Comparison of ENCODE assay signal across 27 mouse cellular contexts in genomic region chr8:91467881-91468534, GRCm38 (mm10).
DNase-seq lines count a peak whose midpoint lies in the region; ATAC-seq and TF ChIP-seq lines count a peak whose summit lies in the region.
"Had no signal": no experiment of that assay in that cellular context is flagged by ENCODE, and none has a peak within 500 bp of the region (broad histone marks: within the 10 kb centered on the region; RNA-seq: fewer than 3 reads in every experiment).

No protein-coding gene starts in this region.

- no peaks in the 10 kb centered on the region for H3K27me3 ChIP-seq in kidney, embryonic 14.5 days (ENCODE audit: control insufficient read depth, insufficient read depth, low read length)
- H3K27me3 ChIP-seq in lung, embryonic 14.5 days (ENCODE audit: insufficient read depth, low read length): no peaks in the 10 kb centered on the region
- H3K27me3 ChIP-seq: embryonic facial prominence, embryonic 15.5 days; hindbrain, embryonic 12.5 days had no signal

- no peak overlapping the region for H3K27ac ChIP-seq in kidney, embryonic 14.5 days (ENCODE audit: low read depth, low read length)
- no peak overlapping the region for H3K27ac ChIP-seq in lung, embryonic 14.5 days (ENCODE audit: low read depth)
- H3K27ac ChIP-seq: embryonic facial prominence, embryonic 15.5 days; forebrain, embryonic 10.5 days; gastrocnemius, adult 2 months; heart, embryonic 10.5 days; hindbrain, embryonic 12.5 days had no signal

- H3K4me2 ChIP-seq in kidney, embryonic 14.5 days (replicated peaks; ENCODE audit: low read depth, low read length): no peak overlapping the region
- H3K4me2 ChIP-seq in lung, embryonic 14.5 days: no peak overlapping the region
- H3K4me2 ChIP-seq: embryonic facial prominence, embryonic 15.5 days; hindbrain, embryonic 12.5 days had no signal

- DNase-seq in kidney, adult 9 months: peak; percentile 81
- DNase-seq in lung, embryonic 14.5 days: peak; percentile 39
- DNase-seq in lung, adult 18-20 months: no peak
- DNase-seq in 3T3-L1 (ENCODE audit: low read depth, low spot score): peak; percentile 22
- peak; percentile 17 for DNase-seq in Muller cell, postnatal 12 days (ENCODE audit: inconsistent ontology term)
- DNase-seq in adrenal gland, postnatal 25 days: no peak
- DNase-seq: adrenal gland, adult 8-10 months; B cell, adult 2 months; cerebellum, adult 11 months; cerebellum, adult 8-10 months; cerebellum, postnatal 14 days; embryo, embryonic 11 days; gastrocnemius, adult 2 months; gastrocnemius, postnatal 25 days; heart, postnatal 10 days; heart, postnatal 4 days had no signal

- no peaks in the 10 kb centered on the region for H3K9me3 ChIP-seq in kidney, embryonic 14.5 days (ENCODE audit: control insufficient read depth, low read length)
- H3K9me3 ChIP-seq in lung, embryonic 14.5 days (ENCODE audit: low read depth, low read length): no peaks in the 10 kb centered on the region
- H3K9me3 ChIP-seq: embryonic facial prominence, embryonic 15.5 days; forebrain, embryonic 10.5 days; G1E; heart, embryonic 10.5 days; hindbrain, embryonic 12.5 days had no signal

- H3K36me3 ChIP-seq in kidney, embryonic 14.5 days (ENCODE audit: control insufficient read depth, insufficient read depth, low read length): 0 out of 2 replicates have a peak, but pooled peaks cover 4% of the 10 kb centered on the region
- peaks cover 10% of the 10 kb centered on the region; the same call in 1 of the 2 replicates for H3K36me3 ChIP-seq in lung, embryonic 14.5 days (ENCODE audit: insufficient read depth)
- H3K36me3 ChIP-seq: hindbrain, embryonic 12.5 days had no signal

- TF ChIP-seq CTCF in lung, embryonic 14.5 days (IDR thresholded peaks at IDR 0.05; ENCODE audit: low read depth): no peak

- H3K4me3 ChIP-seq in kidney, embryonic 14.5 days (ENCODE audit: low read length): no peak overlapping the region
- H3K4me3 ChIP-seq in lung, embryonic 14.5 days (ENCODE audit: low read depth, low read length): no peak overlapping the region
- H3K4me3 ChIP-seq: embryonic facial prominence, embryonic 15.5 days; erythroblast, embryonic 14.5 days; forebrain, embryonic 10.5 days; gastrocnemius, adult 2 months; heart, embryonic 10.5 days; hindbrain, embryonic 12.5 days had no signal

- no peak overlapping the region for H3K9ac ChIP-seq in kidney, embryonic 14.5 days (ENCODE audit: low read depth, low read length)
- H3K9ac ChIP-seq in lung, embryonic 14.5 days: no peak overlapping the region
- H3K9ac ChIP-seq: embryonic facial prominence, embryonic 15.5 days; hindbrain, embryonic 12.5 days had no signal

- 75% methylated on average over 8 of the region's 8 CpGs for WGBS in kidney, embryonic 14.5 days
- WGBS in lung, embryonic 14.5 days: 51% methylated on average over 8 of the region's 8 CpGs

- ATAC-seq in kidney, embryonic 14.5 days (ENCODE audit: low FRiP score, low TSS enrichment): no peak
- ATAC-seq in lung, embryonic 14.5 days (ENCODE audit: insufficient read depth): peak; percentile 76
- ATAC-seq: activated CD4-positive, CD25-positive, alpha-beta regulatory T cell, adult 4 months; CD4-positive, CD25-positive, alpha-beta regulatory T cell, adult 4 months; forebrain, embryonic 14.5 days; hindbrain, embryonic 16.5 days had no signal

- H3K4me1 ChIP-seq in kidney, embryonic 14.5 days (ENCODE audit: control insufficient read depth, insufficient read depth, low read length): no peaks in the 10 kb centered on the region
- H3K4me1 ChIP-seq in lung, embryonic 14.5 days (ENCODE audit: insufficient read depth): 0 out of 2 replicates have a peak, but pooled peaks cover 5% of the 10 kb centered on the region
- H3K4me1 ChIP-seq: embryonic facial prominence, embryonic 15.5 days; forebrain, embryonic 10.5 days; hindbrain, embryonic 12.5 days had no signal

Comparison
In these comparisons a context has a peak if more than half of its experiments do, and no peak if none do; other contexts are left out.
1. DNase-seq: peak in kidney, adult 9 months (single experiment), lung, embryonic 14.5 days (single experiment), 3T3-L1 (single experiment) and Muller cell, postnatal 12 days (single experiment); none in lung, adult 18-20 months (0 of 2) and adrenal gland, postnatal 25 days (single experiment).